Mouse (Mus musculus) lung, embryonic 14.5 days (tissue): Measurements from ENCODE around the gene Sema4a. TPM values are rescaled to one million over a fixed set of nuclear protein-coding genes. Genes with fewer than 3 reads are reported as not detected.

Experiments used
- ATAC-seq: fragments of 200-750 bp; cut with Nextera tagmentation; 2 replicates; pipeline ENCODE4 v1.8.0; 2017; ENCODE audit warnings: mild to moderate bottlenecking, moderate TSS enrichment, moderate library complexity; ENCODE audit not compliant: insufficient read depth
- DNase-seq: peaks from one replicate; pipeline ENCODE4 v3.0.0-alpha.2; 2015
- H3K27ac ChIP-seq: fragments of 300-500 bp; sonication (generic); 2 replicates; pipeline ENCODE4 v1.5.1; 2014; ENCODE audit warnings: low read depth, mild to moderate bottlenecking, moderate library complexity
- H3K27me3 ChIP-seq: fragments of 300-500 bp; sonication (generic); 2 replicates; pipeline ENCODE4 v1.6.1; 2014; ENCODE audit warnings: low read length, control low read depth; ENCODE audit not compliant: insufficient read depth
- H3K36me3 ChIP-seq: fragments of 300-500 bp; sonication (generic); 2 replicates; pipeline ENCODE4 v1.6.1; 2014; ENCODE audit warnings: control low read depth; ENCODE audit not compliant: insufficient read depth
- H3K4me1 ChIP-seq: fragments of 300-500 bp; sonication (generic); 2 replicates; pipeline ENCODE4 v1.6.1; 2014; ENCODE audit warnings: antibody characterized with exemption, control low read depth; ENCODE audit not compliant: insufficient read depth
- H3K4me2 ChIP-seq: fragments of 300-500 bp; sonication (generic); 2 replicates; pipeline ENCODE4 v1.6.1; 2014; ENCODE audit warnings: mild to moderate bottlenecking
- H3K4me3 ChIP-seq: fragments of 300-500 bp; sonication (generic); 2 replicates; pipeline ENCODE4 v1.5.1; 2014; ENCODE audit warnings: low read depth, low read length
- H3K9ac ChIP-seq: fragments of 300-500 bp; sonication (generic); 2 replicates; pipeline ENCODE4 v1.6.1; 2014
- H3K9me3 ChIP-seq: fragments of 300-500 bp; sonication (generic); 2 replicates; pipeline ENCODE4 v1.6.1; 2016; ENCODE audit warnings: low read depth, low read length, control low read depth
- CTCF ChIP-seq: IDR thresholded peaks from 2 replicates; pipeline ENCODE4 v1.5.1; 2016; ENCODE audit warnings: antibody characterized with exemption, low read depth
- WGBS: fragments of 180-500 bp; shearing (Covaris S2); extraction: QIAGEN DNeasy Blood & Tissue Kit; methylation state at CpG from one replicate; pipeline ENCODE4 v1.1.7; 2014; 5-methylcytosine and 5-hydroxymethylcytosine counted together
- polyA plus RNA-seq: library from polyadenylated mRNA; unstranded; fragments of >200 nt; fragmentation: Nextera tagmentation; extraction: Ambion mirVana; gene quantifications from 2 replicates; pipeline ENCODE4 v1.2.1, GENCODE M21; 2014

Sema4a gene
- polyA plus RNA-seq = 2.8 TPM in 2 replicates

GRCm38 (mm10) chr3:88460983-88461696 lies at the start of gene Sema4a:
Gene Sema4a (minus strand): TSS chr3:88461182.
- 36% methylated on average over 12 of the region's 12 CpGs for WGBS
- Histone ChIP-seq H3K4me2 (no peak within 1 kb of the TSS), H3K27me3 (no peaks in the 10 kb centered on the region; the same call in 1 of the 2 replicates), H3K4me3 (no peak within 1 kb of the TSS), H3K27ac (no peak within 1 kb of the TSS), H3K4me1 (no peaks in the 10 kb centered on the region), H3K9me3 (no peaks in the 10 kb centered on the region), H3K36me3 (no peaks in the 10 kb centered on the region), H3K9ac (no peak within 1 kb of the TSS)
- ATAC-seq = peak; percentile 56; the same call in 1 of the 2 replicates
- no peak for TF ChIP-seq CTCF
- DNase-seq = no peak

- Histone ChIP-seq H3K9me3 (no peaks in the 10 kb centered on the region), H3K27me3 (no peaks in the 10 kb centered on the region), H3K27ac (peak within 1 kb of the TSS; percentile 82), H3K4me3 (peak within 1 kb of the TSS; percentile 32), H3K36me3 (no peaks in the 10 kb centered on the region), H3K4me1 (peaks cover 24% of the 10 kb centered on the region), H3K9ac (peak within 1 kb of the TSS; percentile 40), H3K4me2 (peak within 1 kb of the TSS; percentile 63)
- TF ChIP-seq CTCF = peak; percentile 52
- WGBS = 2% methylated on average over 31 of the region's 31 CpGs
- ATAC-seq = peak; percentile 98
- peak; percentile 94 for DNase-seq
Measured at GRCm38 (mm10) chr3:88509692-88510420, 48.9 kb upstream of the Sema4a start, which contains the start of gene Lmna. Gene Lmna (minus strand): TSS chr3:88509956.

GRCm38 (mm10) chr3:88509250-88509649 lies 48.3 kb upstream of the Sema4a start:
- Histone ChIP-seq H3K27ac (peak overlapping the region; percentile 82), H3K27me3 (no peaks in the 10 kb centered on the region), H3K4me1 (peaks cover 18% of the 10 kb centered on the region), H3K36me3 (no peaks in the 10 kb centered on the region), H3K4me3 (peak overlapping the region; percentile 32), H3K4me2 (peak overlapping the region; percentile 63), H3K9me3 (no peaks in the 10 kb centered on the region), H3K9ac (peak overlapping the region; percentile 40; the same call in 1 of the 2 replicates)
- 57% methylated on average over 3 of the region's 3 CpGs for WGBS
- DNase-seq (no peak), ATAC-seq (0 out of 2 replicates have a peak, but pooled peaks have one; percentile 0)
- no peak for TF ChIP-seq CTCF

GRCm38 (mm10) chr3:88505765-88506164 lies 44.8 kb upstream of the Sema4a start:
- Histone ChIP-seq H3K27ac (no peak overlapping the region), H3K4me1 (peaks cover 15% of the 10 kb centered on the region), H3K9me3 (no peaks in the 10 kb centered on the region), H3K9ac (no peak overlapping the region), H3K27me3 (no peaks in the 10 kb centered on the region), H3K36me3 (no peaks in the 10 kb centered on the region), H3K4me2 (no peak overlapping the region), H3K4me3 (no peak overlapping the region)
- DNase-seq (no peak), ATAC-seq (no peak)
- WGBS = 39% methylated on average over 7 of the region's 7 CpGs
- no peak for TF ChIP-seq CTCF

DNA sequence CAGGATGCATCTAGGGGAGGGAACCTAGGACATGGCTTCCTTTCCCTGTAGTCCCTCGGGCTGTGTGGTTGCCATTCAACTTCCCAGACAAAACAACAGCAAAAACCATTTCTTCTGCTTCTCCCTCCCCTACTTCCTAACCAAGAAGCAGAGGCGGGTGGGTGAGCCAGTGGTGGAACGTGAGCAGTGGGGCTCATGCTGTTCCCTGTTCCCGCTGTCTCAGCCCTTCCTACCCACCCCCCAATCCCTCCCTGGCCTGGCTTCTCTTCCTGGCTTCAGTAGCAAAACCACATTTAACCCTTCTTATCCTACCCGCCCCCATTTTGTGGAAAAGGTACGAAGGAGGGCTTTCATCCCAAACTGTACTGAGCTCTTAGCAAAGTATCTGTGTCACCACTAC lies 44.1 kb upstream of the Sema4a start:
- WGBS = 68% methylated on average over 6 of the region's 6 CpGs
- ATAC-seq (no peak), DNase-seq (no peak)
- Histone ChIP-seq H3K36me3 (no peaks in the 10 kb centered on the region), H3K9ac (no peak overlapping the region), H3K27ac (no peak overlapping the region), H3K4me1 (peaks cover 13% of the 10 kb centered on the region; the same call in 1 of the 2 replicates), H3K9me3 (no peaks in the 10 kb centered on the region), H3K27me3 (no peaks in the 10 kb centered on the region), H3K4me3 (no peak overlapping the region), H3K4me2 (no peak overlapping the region)
- no peak for TF ChIP-seq CTCF

DNA sequence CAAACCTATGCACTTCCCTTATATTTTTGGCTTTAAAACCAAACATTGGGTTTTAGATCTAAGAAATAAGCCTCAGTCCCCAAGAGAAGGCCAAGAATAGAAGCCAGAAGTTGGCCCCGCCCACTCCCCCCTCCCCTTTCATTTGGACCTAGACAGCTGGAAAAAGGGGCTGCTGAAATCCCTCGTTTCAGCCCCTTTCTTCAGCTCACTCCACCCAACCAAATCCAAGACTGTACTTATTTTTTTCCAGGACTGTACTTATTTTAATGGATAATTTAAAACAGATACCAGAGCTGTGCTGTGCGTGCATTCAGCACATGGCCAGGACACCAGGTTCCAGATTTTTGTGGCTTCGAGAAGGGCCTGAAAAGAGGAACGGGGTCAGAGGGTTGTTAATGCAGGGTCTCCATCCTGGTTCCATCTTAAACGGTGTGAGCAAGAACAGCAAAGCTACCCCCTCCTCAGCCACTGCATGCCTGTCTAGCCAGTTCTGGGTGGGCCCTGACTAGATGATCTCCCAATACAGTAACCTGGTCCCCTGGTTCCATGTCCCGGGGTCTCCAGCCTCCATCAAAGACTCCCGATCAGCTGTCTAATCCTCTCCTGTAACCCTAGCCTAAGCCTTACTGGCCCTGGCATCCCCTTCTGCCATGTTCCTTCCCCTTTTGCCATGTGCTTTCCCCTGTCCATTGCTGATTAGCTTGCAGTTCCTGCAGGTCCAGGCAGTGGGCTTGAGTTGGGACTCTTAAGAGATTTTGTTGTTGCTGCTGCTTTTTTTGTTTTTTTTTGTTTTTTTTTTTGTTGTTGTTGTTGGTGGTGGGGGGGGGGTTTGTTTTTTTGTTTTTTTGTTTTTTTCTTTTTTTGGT lies 43.1 kb upstream of the Sema4a start:
- Histone ChIP-seq H3K4me3 (no peak overlapping the region), H3K27ac (peak overlapping the region; percentile 82; the same call in 1 of the 2 replicates), H3K27me3 (no peaks in the 10 kb centered on the region), H3K9me3 (no peaks in the 10 kb centered on the region), H3K4me2 (peak overlapping the region; percentile 100; the same call in 1 of the 2 replicates), H3K4me1 (peaks cover 9% of the 10 kb centered on the region; the same call in 1 of the 2 replicates), H3K36me3 (no peaks in the 10 kb centered on the region), H3K9ac (no peak overlapping the region)
- no peak for DNase-seq
- TF ChIP-seq CTCF = no peak
- ATAC-seq = no peak
- 48% methylated on average over 8 of the region's 8 CpGs for WGBS
